Mouse (Mus musculus): Measurements from ENCODE around the gene Iyd. TPM values are rescaled to one million over a fixed set of nuclear protein-coding genes. Genes with fewer than 3 reads are reported as not detected.
"Not testable (repeated sequence)": the region's sequence is repeated elsewhere in the genome, so short reads cannot be mapped to it uniquely, and the experiment has no call there.

The Iyd gene
- not detected for polyA plus RNA-seq (2017; shearing (Covaris generic))

DNA sequence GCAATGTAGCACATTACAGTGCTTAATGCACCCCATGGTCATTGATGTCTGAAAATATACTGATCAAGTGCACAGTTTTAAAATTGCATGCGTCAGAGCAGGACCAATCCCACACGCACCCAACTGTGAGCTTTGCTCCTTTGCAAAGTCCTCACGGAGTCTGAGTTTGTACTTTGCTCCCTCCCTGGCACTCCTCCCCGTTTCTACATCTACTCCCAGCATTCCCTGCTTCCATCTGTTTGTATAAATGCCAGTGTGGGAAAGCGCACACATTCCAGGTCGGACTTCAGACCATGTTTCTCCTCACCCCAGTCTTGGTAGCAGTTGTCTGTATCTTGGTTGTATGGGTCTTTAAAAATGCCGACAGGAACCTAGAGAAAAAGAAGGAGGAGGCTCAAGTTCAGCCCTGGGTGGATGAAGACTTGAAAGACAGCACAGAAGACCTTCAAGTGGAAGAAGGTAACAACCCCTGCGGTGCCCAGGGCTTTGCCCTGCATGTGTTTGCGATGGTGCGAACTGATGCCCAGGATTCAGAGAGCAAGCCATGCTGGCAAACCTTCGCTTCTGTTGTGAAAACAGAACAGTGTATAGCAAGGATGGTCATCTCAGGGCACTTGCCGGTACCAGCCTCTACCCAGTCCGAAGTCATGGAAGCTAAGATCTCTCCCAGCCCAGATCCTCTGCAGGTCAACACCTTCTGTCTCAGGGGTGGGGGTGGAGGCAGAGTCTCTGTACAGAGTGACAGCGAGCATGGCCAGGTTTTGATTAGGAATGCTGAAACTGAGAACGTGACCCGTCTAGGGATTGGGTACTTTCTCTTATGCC lies at the start of gene Iyd:
TSS of gene Iyd (plus strand) at position 238 of the 825 bp plus-strand sequence.
- ATAC-seq = no peak

DNA sequence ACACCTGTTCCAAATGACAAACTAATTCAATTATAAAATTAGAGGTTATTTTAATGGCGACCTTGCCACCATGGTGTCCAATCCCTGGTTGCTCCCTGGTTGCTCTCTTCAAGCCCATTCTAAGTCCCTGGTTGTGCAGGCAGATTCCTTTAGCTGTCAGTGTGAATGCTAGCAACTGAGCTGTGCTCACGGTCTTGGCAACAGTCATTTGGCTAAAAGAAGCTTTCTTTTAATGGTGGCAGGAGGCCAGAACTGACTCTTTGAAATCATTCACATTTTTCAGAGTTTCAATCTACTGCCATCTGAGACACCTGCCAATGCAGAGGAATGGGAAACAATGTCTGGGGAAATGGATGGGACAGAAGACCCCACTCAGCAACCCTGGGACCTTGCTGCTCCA lies 43.2 kb upstream of the Iyd start:
- ATAC-seq = no peak

DNA sequence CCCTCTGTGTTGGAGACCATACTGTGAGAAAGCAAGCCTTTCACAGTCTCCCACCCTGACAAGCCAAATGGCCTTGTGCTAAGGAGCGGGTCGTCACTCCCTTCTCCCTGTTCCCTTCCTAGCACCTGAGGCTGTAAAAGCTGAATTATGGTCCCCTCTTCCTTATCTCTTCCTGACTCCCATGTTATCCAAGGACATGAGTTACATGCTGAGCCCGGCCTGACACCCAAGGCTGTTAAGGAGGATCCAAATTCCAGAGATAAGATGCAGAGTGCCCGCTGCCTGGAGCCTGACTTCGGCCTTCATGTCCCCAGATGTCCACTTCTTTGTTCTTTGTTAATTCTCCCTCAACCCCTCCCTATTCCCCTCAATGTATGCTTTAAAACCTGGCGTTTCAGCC lies 39.2 kb upstream of the Iyd start:
- not testable (repeated sequence) for ATAC-seq

DNA sequence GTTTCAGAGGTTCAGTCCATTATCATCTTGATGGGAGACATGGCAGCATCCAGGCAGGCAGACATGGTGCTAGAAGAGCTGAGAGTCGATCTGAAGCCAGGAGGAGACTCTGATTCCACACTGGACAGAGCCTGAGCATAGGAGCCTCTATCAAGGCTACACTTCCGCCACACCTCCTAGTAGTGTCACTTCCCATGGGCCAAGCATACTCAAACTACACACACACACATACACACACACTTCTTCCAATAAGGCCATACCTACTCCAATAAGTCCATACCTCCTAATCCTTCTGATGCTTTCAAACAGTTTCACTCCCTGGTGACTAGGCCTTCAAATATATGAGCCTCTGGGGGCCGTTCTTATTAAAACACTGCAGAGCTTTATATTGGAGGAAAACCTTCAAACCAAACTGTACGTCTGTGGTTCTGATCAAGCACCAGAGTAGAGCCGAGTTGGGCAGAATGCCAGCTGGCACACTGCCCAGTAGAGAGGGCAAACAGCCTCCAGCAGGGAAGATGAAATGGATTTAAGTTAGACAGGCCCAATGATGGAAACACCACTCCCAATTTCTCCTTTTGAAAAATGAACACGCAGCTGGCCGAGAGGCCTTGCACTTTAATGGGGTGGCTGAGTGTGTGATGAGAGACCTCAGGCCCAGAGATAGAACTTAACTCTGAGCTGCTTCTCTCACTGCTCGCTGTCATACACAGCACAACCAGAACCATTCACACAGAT lies 32.4 kb upstream of the Iyd start:
- ATAC-seq = no peak

DNA sequence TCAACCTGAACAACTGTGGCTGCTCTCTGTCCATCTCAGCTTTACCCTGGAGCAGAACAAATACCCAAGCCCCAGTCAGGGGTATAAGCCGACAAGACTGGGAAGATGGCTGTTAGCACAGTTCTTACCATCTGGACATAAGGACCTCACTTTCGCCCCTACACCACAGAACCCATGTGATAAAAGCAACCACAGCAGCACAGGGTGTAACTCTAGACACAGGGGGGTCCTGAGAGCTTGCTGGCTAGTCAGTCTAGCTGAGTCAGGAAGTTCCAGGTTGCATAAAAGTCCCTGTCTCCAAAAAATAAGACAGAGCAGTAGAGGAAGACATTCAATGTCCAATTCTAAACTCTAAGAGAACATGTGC lies 31.8 kb upstream of the Iyd start:
- no peak for ATAC-seq

DNA sequence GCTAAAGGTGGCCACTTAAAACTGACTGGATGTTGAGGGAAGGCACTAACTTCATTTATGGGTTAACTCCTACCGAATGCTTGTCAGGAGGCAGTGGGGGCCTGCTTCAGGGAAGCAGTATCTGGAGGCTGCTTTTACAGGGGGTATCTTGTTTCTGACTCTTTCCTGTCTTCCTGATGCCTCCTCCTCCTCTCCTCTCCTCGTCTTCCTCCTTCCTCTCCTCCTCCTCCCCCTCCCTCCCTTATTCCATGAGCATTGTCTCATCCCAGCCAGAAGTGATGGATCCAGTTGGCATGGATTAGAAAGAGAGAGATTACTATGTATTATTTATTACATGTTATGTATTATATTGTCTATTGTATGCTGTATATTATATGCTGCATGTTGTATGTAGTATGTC lies 31.3 kb upstream of the Iyd start:
- ATAC-seq = no peak

DNA sequence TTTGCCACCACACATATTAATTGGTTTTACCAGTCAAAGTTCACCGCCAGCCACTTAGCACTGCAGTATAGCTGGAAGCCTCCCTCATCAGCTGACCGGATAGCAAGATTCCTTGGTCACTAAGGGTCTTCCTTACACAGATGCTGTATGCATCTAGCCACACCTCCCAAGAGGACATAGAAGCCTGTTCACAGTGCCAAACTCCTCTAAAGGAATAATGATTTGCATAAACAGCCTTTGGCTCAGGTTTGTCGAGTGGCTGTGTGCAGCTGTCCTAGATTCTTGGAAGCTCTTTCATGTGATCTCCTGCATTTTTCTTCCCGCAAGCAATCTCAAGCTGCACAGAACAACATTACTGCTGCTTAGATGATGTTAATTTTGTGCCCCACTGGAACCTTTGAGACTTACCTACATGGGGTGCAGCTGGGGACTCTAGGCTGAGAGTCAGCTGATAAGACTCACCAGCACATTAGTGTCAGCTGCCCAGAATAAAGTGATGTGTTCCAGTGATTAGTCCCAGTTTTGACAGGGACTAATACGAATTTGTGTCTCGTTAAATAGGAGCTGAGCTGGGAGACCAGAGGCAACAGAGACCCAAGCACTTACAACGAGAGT lies 30.3 kb upstream of the Iyd start:
- ATAC-seq = no peak

DNA sequence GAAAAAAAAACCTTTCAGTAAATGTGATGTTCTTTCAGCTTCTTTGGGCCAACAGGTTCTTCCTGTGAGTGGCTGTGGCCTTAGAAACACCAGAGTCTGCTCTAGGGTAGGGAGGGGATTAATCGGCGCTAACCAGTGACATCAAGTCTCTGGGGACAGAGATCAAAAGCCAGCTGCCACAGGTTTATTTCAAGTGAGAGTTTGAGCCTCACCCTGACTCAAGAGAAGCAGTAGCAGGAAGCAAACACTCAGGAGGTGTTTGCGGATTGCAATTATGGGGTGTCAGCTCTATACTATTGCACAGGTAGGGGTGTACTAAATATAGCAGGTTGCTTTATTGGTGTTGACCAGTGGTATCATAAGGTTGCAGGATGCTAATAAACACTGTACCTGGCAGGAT lies 29.6 kb upstream of the Iyd start:
- no peak for ATAC-seq

DNA sequence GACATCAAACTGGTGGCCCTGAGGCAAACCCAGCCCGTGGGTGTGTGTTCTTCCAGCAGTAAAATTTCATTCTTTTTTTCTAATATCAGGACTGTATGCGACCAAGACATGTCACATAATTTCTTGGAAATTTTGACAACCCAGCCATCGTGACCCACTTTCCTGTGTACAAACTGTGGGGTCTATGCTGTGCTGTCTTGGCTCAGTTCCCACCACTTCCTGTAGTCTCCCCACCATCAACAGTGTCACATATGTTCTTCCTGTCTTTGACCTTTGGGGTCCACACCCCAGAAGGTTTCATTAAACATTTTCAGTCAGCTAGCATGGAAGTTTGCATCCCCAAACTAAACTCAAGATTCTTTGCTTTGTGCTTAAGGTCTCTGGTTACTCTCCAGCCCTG lies 28.6 kb upstream of the Iyd start:
- no peak for ATAC-seq

DNA sequence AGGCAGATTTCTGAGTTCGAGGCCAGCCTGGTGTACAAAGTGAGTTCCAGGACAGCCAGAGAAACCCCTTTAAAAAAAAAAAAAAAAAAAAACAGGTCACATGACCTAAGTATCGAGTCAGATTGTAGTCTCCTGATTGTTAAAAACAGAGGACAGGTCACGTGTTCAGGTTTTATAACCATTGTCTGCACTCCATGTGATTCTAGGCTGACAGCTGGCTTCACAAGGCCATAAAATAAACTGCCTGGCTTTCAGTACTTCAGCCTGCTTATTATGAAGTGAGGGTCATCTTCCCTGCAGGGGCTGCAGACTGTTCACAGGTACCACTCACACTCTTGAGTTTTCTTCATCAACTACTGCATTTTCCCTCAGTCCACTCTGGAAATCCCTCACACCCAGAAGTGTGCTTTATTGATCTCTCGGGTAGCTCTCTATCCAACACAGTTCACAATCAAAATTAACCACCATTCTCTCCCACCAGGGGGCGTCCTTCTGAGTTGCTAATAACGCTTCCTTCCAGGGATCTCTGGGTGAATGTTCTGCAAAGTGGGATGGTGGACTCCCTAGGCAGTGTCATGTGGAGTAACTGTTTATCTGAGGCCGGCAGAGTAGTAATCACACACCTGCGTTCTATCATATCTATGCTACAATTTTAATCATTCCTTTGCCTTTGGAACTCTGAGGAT lies 27.3 kb upstream of the Iyd start:
- no peak for ATAC-seq

DNA sequence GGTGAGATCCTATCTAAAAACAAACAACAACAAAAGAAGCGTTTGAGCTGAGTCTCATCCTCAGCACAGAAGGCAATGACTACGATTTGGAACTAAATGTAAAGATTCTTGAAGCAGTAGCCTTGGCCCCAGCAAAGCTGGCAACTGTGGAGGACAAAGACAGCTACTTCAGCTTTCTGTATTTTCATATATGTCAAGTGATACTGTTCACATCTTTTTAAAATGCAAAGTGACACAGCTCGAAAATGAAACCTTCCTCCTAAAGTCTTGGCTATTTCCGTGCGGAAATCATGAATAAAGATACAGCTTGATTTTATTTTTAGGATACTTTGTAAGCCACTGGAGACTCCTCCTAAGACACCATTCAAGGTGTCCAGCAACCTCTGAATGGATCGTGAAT lies 26.1 kb upstream of the Iyd start:
- ATAC-seq = no peak

DNA sequence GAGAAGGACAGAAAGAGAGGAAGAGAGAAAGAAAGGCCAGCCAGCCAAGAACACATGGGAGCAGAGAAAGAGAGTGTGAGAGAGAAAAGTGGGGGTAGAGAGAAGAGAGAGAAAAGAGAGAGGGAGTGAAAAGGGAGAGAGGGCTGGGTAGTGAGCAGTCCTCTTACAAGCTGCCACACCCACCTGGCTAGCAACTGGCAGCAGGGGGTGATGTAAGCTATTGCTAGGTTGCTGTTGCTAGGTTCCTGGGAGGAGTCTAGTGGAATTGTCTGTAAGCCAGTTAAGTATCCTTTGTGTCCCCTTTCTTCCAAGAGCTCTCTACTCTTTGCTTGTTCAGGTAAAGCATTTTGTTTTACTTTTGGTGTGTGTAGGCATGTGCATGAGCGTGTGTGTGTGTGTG lies 25.4 kb upstream of the Iyd start:
- no peak for ATAC-seq

DNA sequence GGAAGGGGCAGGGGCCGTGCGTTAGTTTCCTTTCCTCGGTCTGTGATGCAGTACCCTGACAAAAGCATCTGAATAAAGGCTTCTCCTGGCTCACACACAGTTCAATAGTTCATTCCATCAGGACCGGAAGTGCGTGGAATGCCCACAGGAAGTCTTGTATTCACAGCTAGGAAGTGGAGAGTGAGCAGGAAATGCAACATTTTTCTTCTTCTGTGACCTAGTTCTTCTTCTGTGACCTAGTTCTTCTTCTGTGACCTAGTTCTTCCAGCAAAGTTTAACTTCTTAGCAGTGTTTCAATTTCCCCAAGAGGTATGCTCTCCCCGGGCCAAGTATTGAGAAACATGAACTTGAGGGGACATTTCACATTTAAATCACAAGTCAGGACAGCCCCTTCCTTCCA lies 23.6 kb upstream of the Iyd start:
- peak; percentile 71 for ATAC-seq

DNA sequence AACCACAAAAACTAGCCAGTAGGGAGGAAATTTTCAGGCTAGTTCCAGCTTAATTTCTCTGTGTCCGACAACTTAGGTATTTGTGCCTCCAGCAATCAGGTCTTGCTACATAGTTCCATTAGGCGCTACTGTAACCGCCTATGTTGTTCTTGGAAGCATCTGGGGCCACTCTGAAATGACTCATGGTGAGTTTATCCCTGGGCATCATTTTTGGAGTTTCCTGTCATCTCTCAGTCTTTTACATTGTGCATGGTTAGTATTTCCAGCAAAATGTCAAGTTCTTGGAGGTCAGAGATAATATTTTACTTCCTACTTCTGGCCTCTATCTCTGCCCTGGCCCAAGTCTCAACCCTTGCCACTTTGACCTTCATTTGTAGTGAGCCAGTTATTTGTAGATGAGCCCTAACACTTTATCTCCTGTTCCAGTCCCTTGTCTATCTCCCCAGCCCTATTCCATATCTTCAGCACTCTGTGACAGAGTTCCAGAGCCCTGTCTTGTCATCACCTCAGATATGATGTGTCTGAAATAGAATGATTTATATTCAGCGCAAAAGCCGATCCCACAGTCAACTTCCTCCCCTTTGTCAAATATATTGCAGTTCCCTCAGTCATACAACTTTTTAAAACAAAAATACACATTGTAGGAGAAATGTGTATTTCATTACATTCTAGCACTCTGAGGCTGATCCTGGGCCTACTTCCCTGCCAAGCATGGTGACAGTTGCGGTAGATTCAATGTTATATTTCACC lies 16.8 kb upstream of the Iyd start:
- ATAC-seq = no peak

DNA sequence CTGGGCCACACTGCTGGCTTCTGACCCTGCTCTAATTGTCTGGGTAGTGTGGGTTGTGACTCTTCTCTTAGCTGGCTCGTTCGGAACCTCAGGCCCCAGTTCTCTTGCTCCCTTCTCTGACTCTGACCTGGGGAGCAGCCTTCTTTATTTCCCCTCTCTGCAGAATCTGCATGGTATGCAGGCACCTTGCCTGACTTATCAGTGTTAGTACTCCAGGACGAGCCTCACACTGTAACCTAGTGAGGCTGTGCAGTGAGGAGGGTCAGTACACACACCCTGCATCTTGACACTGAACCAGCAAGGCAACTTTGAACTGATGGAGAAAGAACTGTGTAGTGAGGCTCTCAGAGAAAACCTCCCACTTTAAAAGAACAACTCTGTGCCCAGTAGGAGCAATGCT lies 15.5 kb upstream of the Iyd start:
- no peak for ATAC-seq

DNA sequence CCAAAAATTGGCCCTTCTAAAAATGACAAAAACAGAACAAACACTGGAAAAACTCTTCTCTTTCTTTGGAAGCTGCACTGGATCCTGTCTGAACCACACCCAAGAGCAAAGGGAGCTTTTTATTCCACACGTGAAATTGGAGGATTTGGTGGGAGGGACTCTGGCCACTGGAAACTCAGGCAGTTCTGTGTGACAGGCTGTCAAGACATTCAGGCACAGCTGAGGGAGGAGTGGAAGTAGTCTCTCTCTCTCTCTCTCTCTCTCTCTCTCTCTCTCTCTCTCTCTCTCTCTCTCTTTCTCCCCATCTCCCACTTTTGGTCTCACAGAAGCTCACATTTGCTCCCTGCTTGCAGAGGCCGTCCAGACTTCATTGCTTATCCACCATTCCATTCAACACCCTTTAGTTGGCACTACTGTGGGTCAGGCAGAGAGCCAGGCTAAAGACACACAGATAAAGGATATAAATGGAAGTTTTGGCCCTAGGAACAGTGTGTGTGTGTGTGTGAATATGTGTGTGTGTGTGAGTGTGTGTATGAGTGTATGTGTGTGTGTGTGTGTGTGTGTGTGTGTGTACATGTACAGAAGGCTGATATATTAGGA lies 14.5 kb upstream of the Iyd start:
- ATAC-seq = no peak

DNA sequence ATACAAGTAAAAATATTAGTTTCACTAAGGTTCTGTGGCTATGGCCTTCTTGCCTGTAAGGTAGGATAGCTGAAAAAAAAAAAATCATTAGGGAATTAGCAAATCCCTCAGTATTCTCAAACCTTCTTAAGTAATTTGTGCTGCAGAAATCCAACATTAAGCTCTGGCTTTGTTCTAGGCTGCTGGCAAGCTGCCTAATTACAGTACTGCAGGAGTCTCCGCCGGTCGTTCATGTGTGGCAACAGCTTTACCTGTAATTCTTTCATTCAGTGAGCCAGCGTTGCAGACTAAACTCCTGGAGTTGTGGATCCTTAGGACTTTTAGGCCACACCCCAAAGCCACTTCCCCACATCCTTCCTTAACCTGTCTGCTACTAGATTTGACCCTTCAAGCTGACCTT lies 10.2 kb upstream of the Iyd start:
- no peak for ATAC-seq

DNA sequence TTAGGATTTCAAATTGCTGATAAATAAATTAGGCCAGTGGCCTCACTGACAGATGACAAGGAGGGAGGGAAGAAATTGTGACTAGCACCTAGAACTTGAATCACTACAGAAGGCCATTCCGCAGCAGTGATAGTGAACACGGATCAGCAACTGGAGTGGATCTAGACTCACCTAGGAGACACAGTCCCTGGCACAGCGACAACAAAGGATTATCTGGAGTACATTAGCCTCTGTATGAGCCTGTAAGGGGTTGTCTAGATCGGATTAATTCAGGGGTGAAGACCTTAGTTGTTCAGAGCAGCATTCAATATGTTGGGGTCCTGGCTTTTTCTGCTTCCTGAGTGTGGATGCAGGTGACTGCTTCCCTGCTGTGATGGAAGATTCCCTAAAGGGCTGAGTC lies 9.4 kb upstream of the Iyd start:
- ATAC-seq = no peak

DNA sequence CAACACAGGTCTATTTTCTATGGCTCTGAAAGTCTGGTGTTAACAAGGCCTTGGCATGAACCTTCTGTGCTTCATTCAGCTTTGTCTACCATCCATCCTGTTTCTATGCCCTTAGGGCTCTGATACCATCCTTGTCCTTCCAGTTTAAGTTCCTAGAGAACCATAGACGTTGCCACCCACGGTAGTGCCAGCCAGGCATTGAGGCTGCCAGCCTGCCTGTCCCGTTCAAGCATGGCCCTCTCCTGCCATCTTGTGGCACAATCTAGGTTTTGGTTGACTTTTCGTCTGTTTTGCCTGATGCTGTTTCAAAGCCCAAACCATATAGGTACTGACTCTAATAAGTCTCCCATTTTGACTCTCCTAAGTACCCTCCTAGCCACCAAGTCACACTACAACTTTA lies 8.7 kb upstream of the Iyd start:
- ATAC-seq = peak; percentile 43

DNA sequence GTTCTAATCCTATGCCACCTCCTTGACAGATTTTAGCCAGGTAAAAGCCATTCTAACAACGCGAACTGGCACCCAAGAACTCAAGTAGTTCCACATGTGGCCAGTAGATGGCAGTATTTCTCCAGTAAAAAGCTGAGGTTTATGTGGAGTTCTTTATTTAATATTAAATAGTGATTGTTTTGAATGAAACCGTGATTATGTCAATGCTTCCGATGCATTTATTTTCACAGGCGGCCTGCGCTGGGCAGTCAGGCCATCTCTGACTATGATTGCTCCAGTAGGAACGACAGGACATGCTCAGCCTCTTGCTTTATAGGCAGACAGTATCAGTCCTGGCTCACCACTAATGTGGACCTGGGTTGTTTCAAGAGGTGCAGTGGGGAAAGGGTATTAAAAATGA lies 5.6 kb upstream of the Iyd start:
- ATAC-seq = no peak

DNA sequence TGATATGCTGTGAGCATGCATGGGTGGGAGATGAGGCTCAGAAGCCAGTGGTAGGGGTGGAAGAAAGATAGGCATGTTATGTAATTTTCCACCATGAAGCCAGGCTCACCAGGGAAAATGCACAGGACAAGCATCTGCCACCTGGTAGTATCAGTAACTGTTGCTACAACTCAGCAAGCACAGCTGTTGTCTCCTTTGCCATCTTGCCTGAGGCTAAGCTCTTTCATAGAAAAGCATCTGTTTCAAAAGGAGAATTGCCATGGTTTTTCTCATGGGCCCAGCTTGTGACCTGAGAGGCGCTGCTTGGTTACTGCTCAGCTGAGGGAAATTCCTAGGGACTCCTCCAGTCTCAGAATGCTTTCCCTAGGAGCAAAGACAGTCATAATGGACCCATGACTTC lies 3.7 kb upstream of the Iyd start:
- ATAC-seq = no peak

DNA sequence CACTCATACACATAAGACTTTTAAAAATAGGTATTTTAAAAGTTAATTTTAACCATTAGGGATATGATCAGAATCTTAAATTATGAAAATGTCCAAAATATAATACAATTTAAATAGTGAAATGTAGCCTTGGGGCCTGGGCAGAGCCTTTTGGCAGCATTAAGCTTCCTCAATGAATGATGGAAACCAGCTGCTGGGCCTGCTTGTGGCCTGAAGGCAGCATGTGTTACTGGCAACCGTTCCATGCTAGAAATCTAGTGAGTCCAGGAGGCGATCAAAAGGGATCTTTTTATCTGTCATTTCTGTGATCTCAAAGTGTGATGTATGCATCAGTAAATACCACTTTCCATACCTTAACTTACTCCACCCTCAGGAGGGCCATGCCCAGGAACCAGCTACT lies 9.3 kb downstream of the Iyd start:
- ATAC-seq = no peak
